Mouse (Mus musculus) E14TG2a.4 (cell line): ENCODE data around the gene Cnst.

Source experiments
- CTCF ChIP-seq: conservative IDR thresholded peaks from 2 replicates; pipeline ENCODE4 v1.5.1; 2014; ENCODE audit warnings: low read length
- NANOG ChIP-seq: IDR thresholded peaks from 2 replicates; pipeline ENCODE4 v1.6.1; 2014; ENCODE audit warnings: borderline replicate concordance, low read length, mixed read lengths
- POU5F1 ChIP-seq: IDR thresholded peaks from 2 replicates; pipeline ENCODE4 v1.6.1; 2014; ENCODE audit warnings: low read length, borderline replicate concordance

DNA sequence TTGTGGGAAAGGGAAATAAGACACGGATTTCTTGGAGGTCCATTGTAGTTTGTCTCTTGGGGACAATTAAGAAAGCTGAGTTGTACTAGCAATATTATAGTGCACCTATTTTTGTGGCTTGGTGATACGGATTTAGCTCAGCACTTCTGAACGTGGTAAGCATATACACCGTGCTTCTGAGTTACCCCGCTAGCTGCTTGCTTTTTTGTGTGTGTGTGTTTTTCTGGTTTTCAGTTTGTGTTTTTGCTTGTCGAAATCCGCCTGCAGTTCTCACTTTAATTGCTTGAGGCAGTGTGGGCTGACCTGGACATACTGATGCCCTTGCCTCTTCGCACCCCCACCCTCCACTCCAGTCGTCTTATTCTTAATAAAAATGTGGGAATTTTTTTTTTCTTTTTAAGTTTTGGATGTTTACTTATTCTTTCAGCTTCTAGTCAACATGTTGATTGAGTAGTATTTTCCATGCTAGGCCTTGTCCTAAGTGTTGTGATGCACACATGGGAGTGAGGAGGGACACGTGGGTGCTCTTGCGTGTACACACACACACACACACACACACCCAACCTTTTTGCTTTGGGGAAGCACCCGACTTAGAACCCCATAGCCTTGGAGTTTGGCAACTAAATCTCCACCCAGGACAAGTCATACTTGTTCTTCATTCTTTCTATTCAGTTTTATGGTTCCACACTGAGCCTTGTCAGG lies 122.8 kb downstream of the Cnst start:
- TF ChIP-seq CTCF = no peak
- no peak for TF ChIP-seq POU5F1
- no peak for TF ChIP-seq NANOG
